Mouse (Mus musculus) adrenal gland, postnatal 14 days (tissue): ENCODE data around the gene Plcb2. TPM values are rescaled to one million over a fixed set of nuclear protein-coding genes. Genes with fewer than 3 reads are reported as not detected.
A peak's percentile ranks its signal among the peaks of the same experiment; 100 is the strongest.

ENCODE experiments used
- DNase-seq: peaks from one replicate; pipeline ENCODE4 v3.0.0; 2021; ENCODE audit warnings: mixed read lengths
- total RNA-seq: library from RNA; stranded (reverse); gene quantifications from 2 replicates; pipeline ENCODE4 v1.2.3, GENCODE M21; 2021

Gene Plcb2
- total RNA-seq, 1 experiment from 2014 or later, result 1.1 TPM

- DNase-seq, result peak; percentile 14
Observed at GRCm38 (mm10) chr2:118716677-118717076, 11.6 kb downstream of the Plcb2 start.

- DNase-seq, result no peak
Observed at GRCm38 (mm10) chr2:118714230-118714629, 14.0 kb downstream of the Plcb2 start.

GRCm38 (mm10) chr2:118713631-118714030 lies 14.6 kb downstream of the Plcb2 start:
- peak; percentile 4 for DNase-seq

GRCm38 (mm10) chr2:118711038-118711494 lies 17.2 kb downstream of the Plcb2 start:
- peak; percentile 78 for DNase-seq

- peak; percentile 43 for DNase-seq
Observed at GRCm38 (mm10) chr2:118709655-118710221, 18.5 kb downstream of the Plcb2 start.

GRCm38 (mm10) chr2:118708472-118708871 lies 19.8 kb downstream of the Plcb2 start:
- no peak for DNase-seq

- DNase-seq, result no peak
Observed at GRCm38 (mm10) chr2:118706436-118706835, 21.8 kb downstream of the Plcb2 start.

GRCm38 (mm10) chr2:118703913-118704730 lies 24.1 kb downstream of the Plcb2 start, which contains the start of gene Ankrd63:
Gene Ankrd63 (minus strand): TSS chr2:118703963.
- no peak for DNase-seq

- peak; percentile 71 for DNase-seq
Observed at GRCm38 (mm10) chr2:118702883-118703761, 25.1 kb downstream of the Plcb2 start.

GRCm38 (mm10) chr2:118701971-118702882 lies 26.0 kb downstream of the Plcb2 start:
- DNase-seq, result peak; percentile 60

- no peak for DNase-seq
Observed at GRCm38 (mm10) chr2:118701161-118701560, 27.1 kb downstream of the Plcb2 start.

GRCm38 (mm10) chr2:118700179-118701062 lies 27.8 kb downstream of the Plcb2 start:
- peak; percentile 94 for DNase-seq

GRCm38 (mm10) chr2:118697955-118698354 lies 30.3 kb downstream of the Plcb2 start:
- peak; percentile 69 for DNase-seq

- peak; percentile 59 for DNase-seq
Observed at GRCm38 (mm10) chr2:118697311-118697877, 30.8 kb downstream of the Plcb2 start.

- DNase-seq, result peak; percentile 49
Observed at GRCm38 (mm10) chr2:118696451-118697308, 31.6 kb downstream of the Plcb2 start.

GRCm38 (mm10) chr2:118695677-118696232 lies 32.5 kb downstream of the Plcb2 start:
- DNase-seq, result peak; percentile 73

GRCm38 (mm10) chr2:118693370-118693966 lies 34.8 kb downstream of the Plcb2 start:
- peak; percentile 11 for DNase-seq

GRCm38 (mm10) chr2:118689875-118690274 lies 38.4 kb downstream of the Plcb2 start:
- DNase-seq, result no peak
